Mouse (Mus musculus): ENCODE data around the gene Dnaaf1. TPM values are rescaled to one million over a fixed set of nuclear protein-coding genes. Genes with fewer than 3 reads are reported as not detected.

Dnaaf1 gene
- 0.18 and 0.23 TPM in 2 replicates for polyA plus RNA-seq (2016; fragmentation: Nextera tagmentation; extraction: Ambion mirVana)

DNA sequence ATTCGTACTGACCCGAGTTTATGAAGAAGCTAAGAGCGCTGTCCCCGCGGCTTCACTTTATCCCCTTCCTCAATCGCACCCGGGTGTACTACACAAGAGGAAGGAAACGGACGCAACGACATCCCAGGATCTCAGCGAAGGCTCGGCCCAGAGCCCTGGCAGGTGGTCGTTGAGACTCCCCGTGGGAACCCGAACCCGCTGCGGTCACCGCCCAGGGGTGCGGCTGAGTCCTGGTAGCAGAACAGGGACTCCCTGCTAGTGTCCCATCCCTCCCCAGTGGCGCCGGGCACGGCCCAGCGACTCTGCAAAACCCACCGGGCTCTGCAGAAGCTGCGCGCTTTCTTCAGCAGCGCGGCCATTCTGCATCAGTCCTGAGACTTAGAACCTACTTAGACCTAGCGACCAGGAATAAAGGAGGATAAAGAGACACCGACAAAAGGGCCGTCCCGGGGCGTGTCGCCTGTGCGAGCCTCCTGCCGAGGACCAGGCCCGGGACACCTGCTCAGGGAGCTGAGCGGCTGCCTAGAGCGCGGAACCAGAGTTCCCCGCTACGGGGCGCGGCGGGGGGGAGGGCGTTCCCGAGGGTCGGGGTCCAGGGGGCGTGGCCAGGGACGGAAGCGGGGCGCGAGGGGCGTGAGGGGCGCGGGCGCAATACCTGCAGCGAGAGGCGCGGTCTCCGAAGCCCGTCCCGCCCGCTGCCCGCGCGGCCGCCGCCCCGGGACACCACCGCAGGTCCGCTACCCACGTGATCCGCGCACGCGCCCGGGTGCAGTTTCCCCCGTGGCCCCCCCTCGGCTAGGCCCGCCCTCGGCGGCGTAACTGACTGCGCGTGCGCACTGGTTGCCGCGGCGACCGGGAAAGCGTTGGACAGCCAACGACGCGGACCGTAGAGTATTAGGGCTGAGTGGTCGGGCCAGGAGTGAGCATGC lies at the start of gene Dnaaf1, which contains the start of gene Hsdl1:
TSS of gene Dnaaf1 (plus strand) at position 799 of the 929 bp plus-strand sequence.
TSS of gene Hsdl1 (minus strand) at position 747 of the 929 bp plus-strand sequence.
- ATAC-seq (ENCODE audit: insufficient number of reproducible peaks, low FRiP score): peak; percentile 94
- peaks cover 21% of the 10 kb centered on the region for H3K4me1 ChIP-seq (replicated peaks)
- no peaks in the 10 kb centered on the region for H3K9me3 ChIP-seq (replicated peaks)
- no peaks in the 10 kb centered on the region for H3K36me3 ChIP-seq
- H3K9ac ChIP-seq: peak within 1 kb of the TSS; percentile 82
- peak within 1 kb of the TSS; percentile 98 for H3K4me2 ChIP-seq
- H3K27me3 ChIP-seq (replicated peaks): peaks cover 21% of the 10 kb centered on the region
- WGBS: under 1% methylated on average over 97 of the region's 97 CpGs
- peak within 1 kb of the TSS; percentile 37 for H3K27ac ChIP-seq (ENCODE audit: poor library complexity, severe bottlenecking)
- peak within 1 kb of the TSS; percentile 82 for H3K4me3 ChIP-seq

DNA sequence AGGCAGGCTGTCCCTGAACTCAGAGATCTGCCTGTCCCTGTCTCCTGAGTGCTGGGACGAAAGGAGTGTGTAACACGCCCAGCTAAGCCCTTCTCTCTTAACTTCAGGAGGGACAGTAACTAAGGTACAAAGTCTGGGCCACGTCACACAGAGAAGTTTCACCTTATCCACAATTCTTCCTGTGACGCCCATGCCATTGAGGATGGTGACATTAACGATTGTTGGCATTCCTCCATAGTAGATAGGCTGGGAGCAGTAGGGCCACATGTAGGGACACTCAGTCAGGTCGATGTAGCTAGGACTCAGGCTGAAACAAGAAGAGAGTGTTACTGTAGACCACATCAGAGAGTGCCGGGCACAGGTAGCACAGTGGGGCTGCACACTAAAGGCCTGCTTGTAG lies 46.3 kb upstream of the Dnaaf1 start:
- H3K9ac ChIP-seq: no peak overlapping the region
- peaks cover 92% of the 10 kb centered on the region for H3K36me3 ChIP-seq
- H3K4me1 ChIP-seq (replicated peaks): peaks cover 14% of the 10 kb centered on the region; the same call in 1 of the 2 replicates
- H3K4me2 ChIP-seq: no peak overlapping the region
- ATAC-seq (ENCODE audit: insufficient number of reproducible peaks, low FRiP score): no peak
- H3K4me3 ChIP-seq: no peak overlapping the region
- WGBS: 90% methylated on average over 7 of the region's 7 CpGs
- H3K9me3 ChIP-seq (replicated peaks): no peaks in the 10 kb centered on the region
- H3K27ac ChIP-seq (ENCODE audit: poor library complexity, severe bottlenecking): no peak overlapping the region
- H3K27me3 ChIP-seq (replicated peaks): no peaks in the 10 kb centered on the region

DNA sequence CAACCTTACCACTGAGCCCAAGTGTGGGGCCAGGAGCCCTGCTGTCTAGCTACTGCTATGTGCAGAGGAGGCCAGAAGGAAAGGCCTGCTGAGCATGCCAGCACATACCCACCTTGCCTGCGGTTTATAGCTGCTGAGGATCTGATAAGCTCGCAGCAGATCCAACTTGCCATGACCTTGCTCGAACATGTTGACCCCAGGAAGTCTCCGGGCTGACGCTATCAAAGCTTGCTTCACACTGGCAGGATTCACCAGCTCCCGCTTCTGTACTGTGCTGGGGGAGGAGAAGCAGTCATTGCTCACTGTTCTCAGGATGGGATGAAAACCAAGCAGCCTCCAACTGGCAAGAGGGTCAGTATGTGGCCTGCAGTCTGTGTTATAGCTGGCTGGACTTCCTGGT lies 44.1 kb upstream of the Dnaaf1 start:
- Histone ChIP-seq H3K4me1 (replicated peaks) (peaks cover 14% of the 10 kb centered on the region; the same call in 1 of the 2 replicates), H3K4me2 (no peak overlapping the region), H3K9me3 (replicated peaks) (no peaks in the 10 kb centered on the region), H3K27me3 (replicated peaks) (no peaks in the 10 kb centered on the region), H3K27ac (ENCODE audit: poor library complexity, severe bottlenecking) (no peak overlapping the region), H3K9ac (no peak overlapping the region), H3K4me3 (no peak overlapping the region), H3K36me3 (peaks cover 93% of the 10 kb centered on the region)
- 63% methylated on average over 6 of the region's 6 CpGs for WGBS
- ATAC-seq (ENCODE audit: insufficient number of reproducible peaks, low FRiP score): no peak

DNA sequence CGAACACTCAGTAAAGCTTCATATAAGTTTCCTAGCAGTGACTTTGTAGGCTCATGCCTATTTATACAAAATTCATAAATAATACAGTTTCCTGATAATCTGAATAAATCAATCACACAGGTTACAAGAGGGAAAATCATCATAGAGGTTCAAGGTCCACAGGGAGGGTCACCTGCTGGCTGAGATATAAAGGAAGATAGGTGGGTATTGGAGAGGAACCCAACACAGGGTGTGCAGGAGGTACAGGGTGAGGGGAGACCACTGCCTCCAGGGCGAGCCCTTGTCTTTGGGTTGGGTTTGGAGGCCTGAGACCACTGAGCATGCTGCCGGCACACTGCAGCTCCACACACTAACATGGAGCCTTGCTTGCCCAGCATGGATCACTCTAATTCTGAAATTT lies 43.6 kb upstream of the Dnaaf1 start:
- Histone ChIP-seq H3K9me3 (replicated peaks) (no peaks in the 10 kb centered on the region), H3K36me3 (peaks cover 98% of the 10 kb centered on the region), H3K4me1 (replicated peaks) (peaks cover 14% of the 10 kb centered on the region; the same call in 1 of the 2 replicates), H3K4me2 (no peak overlapping the region), H3K4me3 (no peak overlapping the region), H3K27ac (ENCODE audit: poor library complexity, severe bottlenecking) (no peak overlapping the region), H3K27me3 (replicated peaks) (no peaks in the 10 kb centered on the region), H3K9ac (no peak overlapping the region)
- 91% methylated on average over 3 of the region's 3 CpGs for WGBS
- no peak for ATAC-seq (ENCODE audit: insufficient number of reproducible peaks, low FRiP score)

DNA sequence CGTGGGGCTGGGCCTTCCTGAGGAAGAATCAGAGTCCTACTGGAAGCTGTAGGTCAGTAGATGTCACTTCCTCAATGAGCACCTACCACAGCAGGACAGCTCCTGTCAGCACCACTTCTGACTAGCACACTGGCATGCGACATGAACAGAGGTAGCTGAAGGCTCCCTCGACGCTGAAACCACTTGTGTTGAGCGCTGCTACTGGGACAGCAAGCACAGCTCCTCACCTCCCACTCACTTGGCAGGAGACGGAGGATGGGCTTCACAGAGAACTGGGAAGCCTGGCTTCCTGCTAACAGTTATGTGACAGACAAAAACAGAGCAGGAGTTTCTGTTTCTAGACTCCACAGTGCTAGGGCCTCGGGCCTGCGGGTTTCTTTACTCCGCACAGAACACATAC lies 43.1 kb upstream of the Dnaaf1 start:
- no peak overlapping the region for H3K4me2 ChIP-seq
- WGBS: 60% methylated on average over 9 of the region's 9 CpGs
- no peaks in the 10 kb centered on the region for H3K27me3 ChIP-seq (replicated peaks)
- no peak overlapping the region for H3K9ac ChIP-seq
- no peaks in the 10 kb centered on the region for H3K9me3 ChIP-seq (replicated peaks)
- peaks cover 98% of the 10 kb centered on the region for H3K36me3 ChIP-seq
- no peak overlapping the region for H3K27ac ChIP-seq (ENCODE audit: poor library complexity, severe bottlenecking)
- H3K4me3 ChIP-seq: no peak overlapping the region
- peak; percentile 53; the same call in 1 of the 2 replicates for ATAC-seq (ENCODE audit: insufficient number of reproducible peaks, low FRiP score)
- H3K4me1 ChIP-seq (replicated peaks): peaks cover 14% of the 10 kb centered on the region; the same call in 1 of the 2 replicates

DNA sequence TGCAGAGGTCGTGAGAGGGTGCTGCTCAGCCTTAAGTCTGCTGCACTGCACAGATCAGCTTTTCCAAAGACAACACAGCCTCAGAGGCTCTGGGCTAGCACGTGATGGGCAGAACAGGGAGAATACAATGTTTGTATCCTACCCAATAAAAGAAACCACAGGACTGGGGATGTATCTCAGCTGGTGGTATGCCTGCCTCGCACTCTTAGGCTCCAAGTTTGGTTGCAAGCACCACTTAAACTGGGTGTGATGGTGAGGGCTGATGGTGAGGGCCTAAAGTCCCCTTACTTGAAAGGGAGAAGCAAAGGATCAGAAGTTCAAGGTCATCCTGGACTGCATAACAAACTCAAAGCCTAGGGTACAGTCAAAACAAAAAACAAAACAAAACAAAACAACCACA lies 30.4 kb upstream of the Dnaaf1 start:
- no peaks in the 10 kb centered on the region for H3K27me3 ChIP-seq (replicated peaks)
- H3K4me2 ChIP-seq: no peak overlapping the region
- H3K4me3 ChIP-seq: no peak overlapping the region
- H3K4me1 ChIP-seq (replicated peaks): peaks cover 16% of the 10 kb centered on the region
- ATAC-seq (ENCODE audit: insufficient number of reproducible peaks, low FRiP score): no peak
- H3K36me3 ChIP-seq: peaks cover 75% of the 10 kb centered on the region
- H3K9ac ChIP-seq: no peak overlapping the region
- H3K9me3 ChIP-seq (replicated peaks): no peaks in the 10 kb centered on the region
- H3K27ac ChIP-seq (ENCODE audit: poor library complexity, severe bottlenecking): no peak overlapping the region
- 71% methylated on average over 3 of the region's 3 CpGs for WGBS

DNA sequence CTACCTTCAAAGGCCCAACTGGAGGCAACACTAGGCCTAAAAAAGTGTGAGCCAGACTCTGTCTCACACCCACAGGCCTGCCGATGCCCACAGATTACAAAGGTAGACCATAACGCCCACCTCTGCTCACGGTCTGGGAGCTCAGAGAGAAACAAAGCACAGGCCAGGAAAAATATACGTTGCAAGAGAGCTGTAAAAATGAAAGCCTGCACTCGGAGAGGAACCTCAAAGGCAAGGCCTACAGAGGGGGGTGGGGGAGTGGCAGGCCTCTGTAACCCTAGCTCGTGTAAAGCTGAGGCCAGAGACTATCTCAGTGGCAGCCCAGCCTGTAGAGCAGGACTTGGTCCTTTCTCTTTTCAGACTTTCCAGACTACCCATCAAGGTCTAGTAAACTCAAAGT lies 29.9 kb upstream of the Dnaaf1 start:
- 78% methylated on average over 6 of the region's 6 CpGs for whole genome bisulfite sequencing
- Histone ChIP-seq H3K27ac (ENCODE audit: poor library complexity, severe bottlenecking) (no peak overlapping the region), H3K4me1 (replicated peaks) (peaks cover 22% of the 10 kb centered on the region)

DNA sequence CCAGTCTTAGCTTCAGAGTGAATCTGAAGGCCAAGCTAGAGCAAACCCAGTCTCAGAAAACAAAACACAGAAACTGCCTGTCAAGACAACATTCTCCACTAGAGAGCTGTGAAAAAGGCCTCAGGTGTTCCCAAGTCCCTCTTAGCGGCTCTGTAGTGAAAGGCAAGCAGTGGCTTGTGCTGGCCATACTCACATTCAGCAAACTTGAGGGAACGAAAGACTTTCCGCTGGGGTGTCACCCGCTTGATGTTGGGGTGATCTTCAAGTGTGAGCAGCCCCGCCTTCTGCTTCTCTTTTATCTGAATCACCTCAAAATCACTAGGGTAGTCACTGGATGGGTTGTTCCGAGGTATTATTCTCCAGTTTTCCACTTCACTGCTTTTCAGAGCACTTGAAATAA lies 29.2 kb upstream of the Dnaaf1 start:
- no peak overlapping the region for H3K9ac ChIP-seq
- H3K4me2 ChIP-seq: no peak overlapping the region
- peaks cover 28% of the 10 kb centered on the region for H3K4me1 ChIP-seq (replicated peaks)
- H3K9me3 ChIP-seq (replicated peaks): no peaks in the 10 kb centered on the region
- H3K36me3 ChIP-seq: peaks cover 63% of the 10 kb centered on the region
- H3K27me3 ChIP-seq (replicated peaks): no peaks in the 10 kb centered on the region
- WGBS: 92% methylated on average over 6 of the region's 6 CpGs
- no peak for ATAC-seq (ENCODE audit: insufficient number of reproducible peaks, low FRiP score)
- H3K4me3 ChIP-seq: no peak overlapping the region
- no peak overlapping the region for H3K27ac ChIP-seq (ENCODE audit: poor library complexity, severe bottlenecking)

More for the DNA sequence above, 29.9 kb upstream of the Dnaaf1 start:
- no peak overlapping the region for H3K9ac ChIP-seq
- H3K36me3 ChIP-seq: peaks cover 69% of the 10 kb centered on the region
- no peak for ATAC-seq (ENCODE audit: insufficient number of reproducible peaks, low FRiP score)
- H3K4me3 ChIP-seq: no peak overlapping the region
- no peak overlapping the region for H3K4me2 ChIP-seq
- H3K27me3 ChIP-seq (replicated peaks): no peaks in the 10 kb centered on the region
- H3K9me3 ChIP-seq (replicated peaks): no peaks in the 10 kb centered on the region

DNA sequence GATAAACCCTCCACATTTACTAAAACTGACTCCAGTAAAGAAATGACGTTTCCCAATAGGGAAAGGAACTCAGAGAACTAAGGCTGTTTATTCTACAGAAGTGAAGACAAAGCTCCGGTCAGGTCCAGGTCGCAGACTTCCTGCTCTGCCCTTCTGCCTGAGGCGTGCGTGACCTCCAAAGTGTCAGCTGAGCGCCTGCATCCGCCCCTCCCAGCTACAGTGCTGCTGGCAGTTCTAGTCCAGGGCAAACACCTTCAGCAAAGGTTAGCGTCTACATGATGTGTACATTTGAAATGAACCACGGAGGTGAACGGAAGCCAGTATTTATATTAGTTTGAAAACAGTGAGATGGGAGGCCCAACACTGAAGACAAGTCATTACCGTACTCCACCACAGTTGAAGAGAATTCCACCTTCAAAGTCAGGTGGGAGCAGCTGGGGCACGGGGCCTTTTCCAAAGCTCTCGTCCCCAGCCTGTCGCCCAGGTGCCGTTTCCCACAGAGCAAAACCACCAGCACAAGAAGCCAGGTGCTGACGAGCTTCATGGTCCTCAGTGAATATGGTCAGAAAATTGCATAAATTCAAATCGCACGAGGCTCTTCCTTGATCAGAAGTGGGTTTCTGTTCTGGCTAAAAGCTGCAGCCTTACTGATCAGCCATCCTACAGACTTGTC lies 27.9 kb upstream of the Dnaaf1 start:
- Histone ChIP-seq H3K4me3 (no peak overlapping the region), H3K36me3 (peaks cover 50% of the 10 kb centered on the region), H3K9me3 (replicated peaks) (no peaks in the 10 kb centered on the region), H3K4me1 (replicated peaks) (peaks cover 33% of the 10 kb centered on the region), H3K9ac (no peak overlapping the region), H3K4me2 (no peak overlapping the region), H3K27me3 (replicated peaks) (no peaks in the 10 kb centered on the region), H3K27ac (ENCODE audit: poor library complexity, severe bottlenecking) (no peak overlapping the region)
- 83% methylated on average over 18 of the region's 18 CpGs for WGBS
- no peak for ATAC-seq (ENCODE audit: insufficient number of reproducible peaks, low FRiP score)

DNA sequence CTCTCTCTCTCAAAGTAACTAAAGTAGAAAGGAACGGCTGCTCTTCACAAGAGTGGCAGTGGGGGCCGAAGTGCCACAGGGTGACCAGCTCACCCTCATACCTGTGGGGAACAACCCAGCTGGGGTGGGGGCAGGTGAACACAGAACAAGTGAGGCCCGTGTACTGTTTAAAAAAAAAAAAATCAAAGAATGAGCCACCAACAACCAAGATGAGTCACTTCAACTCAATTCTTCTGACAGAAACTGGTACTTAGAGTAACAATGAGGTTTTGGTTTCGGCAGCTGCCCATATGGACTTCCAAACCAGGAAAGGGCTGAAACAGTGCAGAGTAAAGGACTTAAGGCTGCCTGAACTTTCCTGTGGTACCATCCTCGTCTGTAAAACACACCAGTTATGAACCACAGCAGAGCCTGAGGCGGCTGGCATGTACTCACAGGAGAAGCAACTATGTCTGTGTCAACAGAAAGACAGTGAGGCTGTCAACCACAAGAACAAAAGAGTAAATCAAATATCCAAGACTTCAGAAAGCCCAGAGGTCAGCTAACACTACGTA lies 26.4 kb upstream of the Dnaaf1 start:
- 76% methylated on average over 7 of the region's 7 CpGs for WGBS
- no peak overlapping the region for H3K4me3 ChIP-seq
- ATAC-seq (ENCODE audit: insufficient number of reproducible peaks, low FRiP score): no peak

DNA sequence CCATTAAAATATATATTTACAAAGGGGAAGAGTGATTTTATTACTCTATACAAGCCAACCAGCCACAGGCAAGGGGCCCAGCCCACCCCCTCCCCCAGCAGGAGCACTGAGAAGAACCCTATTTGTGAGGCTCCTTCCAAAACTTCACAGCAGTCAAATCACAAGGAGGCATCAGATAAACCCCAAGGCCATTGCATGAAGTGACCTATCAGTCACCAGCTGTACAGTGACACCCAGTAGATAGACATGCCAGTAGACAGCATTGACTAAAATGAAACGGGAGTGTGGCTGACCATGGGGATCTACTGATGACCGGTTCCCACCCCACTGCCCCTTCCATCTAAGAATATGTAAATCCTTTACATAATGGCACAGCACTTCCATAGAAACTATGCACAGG lies 22.1 kb upstream of the Dnaaf1 start:
- Histone ChIP-seq H3K36me3 (no peaks in the 10 kb centered on the region), H3K9me3 (replicated peaks) (no peaks in the 10 kb centered on the region), H3K27me3 (replicated peaks) (no peaks in the 10 kb centered on the region), H3K27ac (ENCODE audit: poor library complexity, severe bottlenecking) (no peak overlapping the region), H3K4me2 (no peak overlapping the region), H3K4me3 (no peak overlapping the region), H3K9ac (no peak overlapping the region), H3K4me1 (replicated peaks) (peaks cover 57% of the 10 kb centered on the region)
- ATAC-seq (ENCODE audit: insufficient number of reproducible peaks, low FRiP score): no peak
- WGBS: 47% methylated on average over 2 of the region's 2 CpGs

More for the DNA sequence above, 26.4 kb upstream of the Dnaaf1 start:
- Histone ChIP-seq H3K4me1 (replicated peaks) (peaks cover 42% of the 10 kb centered on the region), H3K27me3 (replicated peaks) (no peaks in the 10 kb centered on the region), H3K36me3 (peaks cover 36% of the 10 kb centered on the region), H3K4me2 (no peak overlapping the region), H3K27ac (ENCODE audit: poor library complexity, severe bottlenecking) (no peak overlapping the region), H3K9me3 (replicated peaks) (no peaks in the 10 kb centered on the region), H3K9ac (no peak overlapping the region; the same call in 1 of the 2 replicates)
